Mouse (Mus musculus): ENCODE data around the gene Pkp1. TPM values are rescaled to one million over a fixed set of nuclear protein-coding genes. Genes with fewer than 3 reads are reported as not detected.

The Pkp1 gene
- total and polyA plus RNA-seq, 3 experiments: not detected

DNA sequence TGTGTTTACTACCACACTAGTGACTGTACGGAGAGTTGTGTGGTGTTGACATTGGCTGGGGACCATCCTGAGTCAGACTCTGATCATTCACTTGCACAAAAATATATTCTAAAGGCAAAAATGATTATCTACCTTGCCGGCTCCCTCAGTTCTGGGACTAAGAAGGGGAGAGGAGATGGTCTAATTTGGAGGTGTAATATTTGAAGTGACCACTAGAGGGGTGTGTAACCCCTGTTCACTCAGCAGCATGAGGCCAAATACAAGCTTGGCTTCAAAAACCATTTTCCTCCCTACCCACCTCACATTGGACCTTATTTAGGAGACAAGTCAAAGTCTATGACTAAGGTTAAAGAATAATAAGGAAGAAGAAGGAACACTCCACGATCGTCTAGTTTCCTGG, 39.5 kb upstream of the Pkp1 start:
- peak; percentile 69 for DNase-seq (ENCODE audit: low read depth, low spot score)
- no peak for TF ChIP-seq MAX (IDR thresholded peaks at IDR 0.05; ENCODE audit: low read length)
- TF ChIP-seq MYC (IDR thresholded peaks at IDR 0.05; ENCODE audit: low read depth, low read length): 0 out of 2 replicates have a peak, but pooled peaks have one; percentile 31
- peak; percentile 78 for TF ChIP-seq SMC3 (IDR thresholded peaks at IDR 0.05; ENCODE audit: low read depth, low read length)
- peak; percentile 76 for TF ChIP-seq ZC3H11A (IDR thresholded peaks at IDR 0.05; ENCODE audit: low read depth, low read length)
- no peak for TF ChIP-seq E2F4 (IDR thresholded peaks at IDR 0.05; ENCODE audit: borderline replicate concordance, low read depth, low read length)
- peak; percentile 50 to 87 (median 85) for TF ChIP-seq CTCF (IDR thresholded peaks at IDR 0.05 in 2 of 3, conservative IDR thresholded peaks at IDR 0.05 in 1 of 3; ENCODE audit: control insufficient read depth in 1 of 3, insufficient read depth in 1 of 3, low read depth in 2 of 3, low read length in 3 of 3, poor library complexity in 1 of 3, severe bottlenecking in 1 of 3)
- TF ChIP-seq ETS1 (IDR thresholded peaks at IDR 0.05; ENCODE audit: low read depth, low read length): no peak
- no peak for TF ChIP-seq TAL1 (IDR thresholded peaks at IDR 0.05; ENCODE audit: low read length)
- TF ChIP-seq RAD21 (IDR thresholded peaks at IDR 0.05; ENCODE audit: low read depth, low read length): peak; percentile 80
- no peak for TF ChIP-seq TCF12 (IDR thresholded peaks at IDR 0.05; ENCODE audit: low read depth, low read length)
- peaks cover 5 to 8% of the 10 kb centered on the region in 2 experiments; a peak in 3 of 4 replicates for H3K27me3 ChIP-seq (ENCODE audit: control insufficient read depth in 1 of 2, insufficient read depth in 2 of 2, low read length in 2 of 2)

DNA sequence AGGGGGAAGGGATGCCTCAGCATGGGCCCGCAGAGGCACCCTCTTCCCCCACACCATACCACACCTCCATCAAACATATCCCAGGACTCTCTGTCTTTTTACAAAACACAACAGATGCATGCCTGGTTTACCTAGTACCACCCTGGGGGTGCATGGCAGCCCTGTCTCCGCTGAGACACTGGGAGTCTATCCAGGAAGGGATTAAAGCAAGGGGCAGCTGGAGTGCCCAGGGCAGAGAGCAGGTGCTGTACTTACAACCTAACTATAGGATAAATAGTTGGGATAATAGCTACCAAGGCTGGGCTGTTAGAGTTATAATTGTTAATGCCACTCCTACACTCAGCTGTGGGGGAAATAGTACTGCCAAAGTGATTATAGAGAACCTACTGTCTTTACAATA, 29.9 kb upstream of the Pkp1 start:
- Histone ChIP-seq H3K36me3 (ENCODE audit: control insufficient read depth in 1 of 2, insufficient read depth in 2 of 2, low read length in 2 of 2) (peaks cover 0 to 7% of the 10 kb centered on the region in 2 experiments; a peak in 2 of 4 replicates), H3K27me3 (ENCODE audit: control insufficient read depth in 1 of 2, insufficient read depth in 2 of 2, low read length in 2 of 2) (peaks cover 0 to 5% of the 10 kb centered on the region in 2 experiments; a peak in 3 of 4 replicates), H3K4me1 (ENCODE audit: control insufficient read depth in 1 of 2, insufficient read depth in 2 of 2, low read length in 2 of 2) (peaks cover 0 to 15% of the 10 kb centered on the region in 2 experiments; a peak in 2 of 4 replicates), H3K27ac (ENCODE audit: control insufficient read depth, low read depth, low read length) (no peak overlapping the region), H3K79me2 (ENCODE audit: control insufficient read depth, insufficient read depth, low read length, poor library complexity) (no peaks in the 10 kb centered on the region), H3K4me3 (ENCODE audit: control insufficient read depth in 1 of 2, insufficient read depth in 1 of 2, low read depth in 2 of 2, low read length in 2 of 2) (no peak overlapping the region), H3K9me3 (replicated peaks; ENCODE audit: insufficient read depth, low read length) (no peaks in the 10 kb centered on the region), H3K9ac (ENCODE audit: control insufficient read depth, low read depth, low read length, poor library complexity, severe bottlenecking) (no peak overlapping the region)
- no peak for TF ChIP-seq HCFC1 (IDR thresholded peaks at IDR 0.05; ENCODE audit: low read depth, low read length)
- no peak for DNase-seq (ENCODE audit: low read depth, low spot score)

More for the DNA sequence above, 39.5 kb upstream of the Pkp1 start:
- Histone ChIP-seq H3K4me3 (ENCODE audit: control insufficient read depth in 1 of 2, insufficient read depth in 1 of 2, low read depth in 2 of 2, low read length in 2 of 2) (no peak overlapping the region), H3K36me3 (ENCODE audit: control insufficient read depth in 1 of 2, insufficient read depth in 2 of 2, low read length in 2 of 2) (no peaks in the 10 kb centered on the region), H3K9me3 (replicated peaks; ENCODE audit: insufficient read depth, low read length) (no peaks in the 10 kb centered on the region), H3K27ac (ENCODE audit: control insufficient read depth, low read depth, low read length) (no peak overlapping the region), H3K9ac (ENCODE audit: control insufficient read depth, low read depth, low read length, poor library complexity, severe bottlenecking) (no peak overlapping the region), H3K79me2 (ENCODE audit: control insufficient read depth, insufficient read depth, low read length, poor library complexity) (no peaks in the 10 kb centered on the region), H3K4me1 (ENCODE audit: control insufficient read depth in 1 of 2, insufficient read depth in 2 of 2, low read length in 2 of 2) (no peaks in the 10 kb centered on the region)

DNA sequence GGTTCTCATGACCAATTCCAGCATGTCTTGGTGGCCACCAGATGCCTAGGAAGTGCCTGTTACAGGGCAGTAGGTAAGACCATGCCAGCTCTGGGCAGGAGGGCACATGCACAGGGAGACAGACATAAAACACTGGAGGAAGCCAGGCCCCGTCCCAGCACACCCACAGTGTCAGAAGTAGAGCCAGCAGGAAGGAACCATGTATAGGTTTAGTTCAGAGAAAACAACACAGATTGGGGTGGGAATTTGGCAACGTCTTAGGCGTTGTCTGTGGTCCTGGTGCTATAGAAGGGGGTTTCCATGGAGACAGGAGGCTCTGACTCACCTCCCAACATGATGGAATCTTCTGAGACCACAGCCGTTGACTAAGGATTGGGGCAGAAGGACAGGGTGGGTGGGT, 27.2 kb upstream of the Pkp1 start:
- Histone ChIP-seq H3K9ac (ENCODE audit: control insufficient read depth, low read depth, low read length, poor library complexity, severe bottlenecking) (no peak overlapping the region), H3K9me3 (replicated peaks; ENCODE audit: insufficient read depth, low read length) (no peaks in the 10 kb centered on the region), H3K27me3 (ENCODE audit: control insufficient read depth in 1 of 2, insufficient read depth in 2 of 2, low read length in 2 of 2) (no peaks in the 10 kb centered on the region; a peak in 1 of 4 replicates), H3K79me2 (ENCODE audit: control insufficient read depth, insufficient read depth, low read length, poor library complexity) (no peaks in the 10 kb centered on the region), H3K4me1 (ENCODE audit: control insufficient read depth in 1 of 2, insufficient read depth in 2 of 2, low read length in 2 of 2) (peaks cover 0 to 27% of the 10 kb centered on the region in 2 experiments; a peak in 2 of 4 replicates), H3K36me3 (ENCODE audit: control insufficient read depth in 1 of 2, insufficient read depth in 2 of 2, low read length in 2 of 2) (peaks cover 0 to 9% of the 10 kb centered on the region in 2 experiments; a peak in 2 of 4 replicates), H3K27ac (ENCODE audit: control insufficient read depth, low read depth, low read length) (no peak overlapping the region), H3K4me3 (ENCODE audit: control insufficient read depth in 1 of 2, insufficient read depth in 1 of 2, low read depth in 2 of 2, low read length in 2 of 2) (no peak overlapping the region)
- TF ChIP-seq CTCF (IDR thresholded peaks at IDR 0.05 in 2 of 3, conservative IDR thresholded peaks at IDR 0.05 in 1 of 3; ENCODE audit: control insufficient read depth in 1 of 3, insufficient read depth in 1 of 3, low read depth in 2 of 3, low read length in 3 of 3, poor library complexity in 1 of 3, severe bottlenecking in 1 of 3) (no peak), MEF2A (IDR thresholded peaks at IDR 0.05; ENCODE audit: extremely low read depth, insufficient replicate concordance, low read depth, low read length, poor library complexity, severe bottlenecking) (no peak), BHLHE40 (IDR thresholded peaks at IDR 0.05; ENCODE audit: borderline replicate concordance, low read depth, low read length) (no peak), MAZ (IDR thresholded peaks at IDR 0.05; ENCODE audit: low read depth, low read length) (no peak), POLR2A (IDR thresholded peaks at IDR 0.05; ENCODE audit: control insufficient read depth in 1 of 2, insufficient read depth in 1 of 2, low read depth in 1 of 2, low read length in 2 of 2, poor library complexity in 1 of 2) (no peak), ZNF384 (IDR thresholded peaks at IDR 0.05; ENCODE audit: low read depth, low read length) (no peak), TAL1 (IDR thresholded peaks at IDR 0.05; ENCODE audit: low read length) (no peak), GABPA (IDR thresholded peaks at IDR 0.05; ENCODE audit: low read depth, low read length) (no peak), SIN3A (IDR thresholded peaks at IDR 0.05; ENCODE audit: low read length) (no peak), NRF1 (IDR thresholded peaks at IDR 0.05; ENCODE audit: insufficient read depth, low read depth, low read length, poor library complexity, severe bottlenecking) (no peak), JUND (IDR thresholded peaks at IDR 0.05; ENCODE audit: low read depth, low read length) (no peak), MAX (IDR thresholded peaks at IDR 0.05; ENCODE audit: low read length) (no peak), E2F4 (IDR thresholded peaks at IDR 0.05; ENCODE audit: borderline replicate concordance, low read depth, low read length) (no peak), ELF1 (IDR thresholded peaks at IDR 0.05; ENCODE audit: low read depth, low read length) (no peak), TCF12 (IDR thresholded peaks at IDR 0.05; ENCODE audit: low read depth, low read length) (no peak)
- DNase-seq (ENCODE audit: low read depth, low spot score): no peak
